Mouse (Mus musculus) limb, embryonic 11.5 days (tissue): ENCODE measurements around the gene Ephb6. TPM values are rescaled to one million over a fixed set of nuclear protein-coding genes. Genes with fewer than 3 reads are reported as not detected.
A peak's percentile ranks its signal among the peaks of the same experiment; 100 is the strongest.

Source experiments
- ATAC-seq: fragments of 200-750 bp; cut with Nextera tagmentation; 2 replicates; pipeline ENCODE4 v1.8.0; 2017; ENCODE audit warnings: low read depth; ENCODE audit not compliant: insufficient number of reproducible peaks, low FRiP score, low TSS enrichment
- DNase-seq: peaks from one replicate; pipeline ENCODE4 v3.0.0-alpha.2; 2015; ENCODE audit warnings: low spot score
- H3K27ac ChIP-seq: fragments of 300-500 bp; sonication (generic); replicated peaks from 2 replicates; pipeline ENCODE4 v1.5.1; 2014; ENCODE audit warnings: low read depth, mild to moderate bottlenecking, low read length
- H3K27me3 ChIP-seq: fragments of 300-500 bp; sonication (generic); 2 replicates; pipeline ENCODE4 v1.6.1; 2014; ENCODE audit warnings: mild to moderate bottlenecking, low read length, mixed read lengths; ENCODE audit not compliant: control insufficient read depth, insufficient read depth
- H3K36me3 ChIP-seq: fragments of 300-500 bp; sonication (generic); 2 replicates; pipeline ENCODE4 v1.6.1; 2014; ENCODE audit warnings: mild to moderate bottlenecking, low read length, moderate library complexity, mixed read lengths; ENCODE audit not compliant: control insufficient read depth, insufficient read depth
- H3K4me1 ChIP-seq: fragments of 300-500 bp; sonication (generic); 2 replicates; pipeline ENCODE4 v1.6.1; 2014; ENCODE audit warnings: low read length, mixed read lengths; ENCODE audit not compliant: control insufficient read depth, insufficient read depth
- H3K4me2 ChIP-seq: fragments of 300-500 bp; sonication (generic); 2 replicates; pipeline ENCODE4 v1.6.1; 2014; ENCODE audit warnings: low read depth, mild to moderate bottlenecking, moderate library complexity; ENCODE audit not compliant: severe bottlenecking
- H3K4me3 ChIP-seq: fragments of 300-500 bp; sonication (generic); 2 replicates; pipeline ENCODE4 v1.5.1; 2014; ENCODE audit warnings: low read depth, low read length
- H3K9ac ChIP-seq: fragments of 300-500 bp; sonication (generic); 2 replicates; pipeline ENCODE4 v1.6.1; 2014; ENCODE audit warnings: mild to moderate bottlenecking, low read length
- H3K9me3 ChIP-seq: fragments of 300-500 bp; sonication (generic); 2 replicates; pipeline ENCODE4 v1.6.1; 2016; ENCODE audit warnings: low read length; ENCODE audit not compliant: control insufficient read depth
- WGBS: fragments of 180-500 bp; shearing (Covaris S2); extraction: QIAGEN DNeasy Blood & Tissue Kit; methylation state at CpG from one replicate; pipeline ENCODE4 v1.1.7; 2014; 5-methylcytosine and 5-hydroxymethylcytosine counted together
- polyA plus RNA-seq: library from polyadenylated mRNA; unstranded; fragments of >200 nt; fragmentation: Nextera tagmentation; extraction: Ambion mirVana; gene quantifications from 2 replicates; pipeline ENCODE4 v1.2.1, GENCODE M21; 2014

Ephb6 gene
- polyA plus RNA-seq, 1 experiment from 2014 or later, result 14.8 TPM

- Histone ChIP-seq H3K4me2 (peak overlapping the region; percentile 80), H3K9ac (no peak overlapping the region), H3K9me3 (no peaks in the 10 kb centered on the region), H3K36me3 (no peaks in the 10 kb centered on the region), H3K4me1 (peaks cover 6% of the 10 kb centered on the region; the same call in 1 of the 2 replicates), H3K4me3 (peak overlapping the region; percentile 60; the same call in 1 of the 2 replicates), H3K27me3 (no peaks in the 10 kb centered on the region), H3K27ac (no peak overlapping the region)
- DNase-seq, result no peak
- 0 out of 2 replicates have a peak, but pooled peaks have one; percentile 4 for ATAC-seq
- WGBS, result 7% methylated on average over 4 of the region's 4 CpGs
These were observed 932 bp downstream of the Ephb6 start for GRCm38 (mm10) chr6:41606214-41606613.

- no peak for DNase-seq
- no peak for ATAC-seq
- WGBS, result 45% methylated on average over 5 of the region's 5 CpGs
These were observed 2.4 kb downstream of the Ephb6 start for GRCm38 (mm10) chr6:41607637-41608036.

GRCm38 (mm10) chr6:41620173-41620798 lies 15.0 kb downstream of the Ephb6 start:
- H3K4me3 ChIP-seq, result no peak overlapping the region
- H3K36me3 ChIP-seq, result peaks cover 2% of the 10 kb centered on the region; the same call in 1 of the 2 replicates
- DNase-seq, result no peak
- H3K27ac ChIP-seq, result no peak overlapping the region
- H3K27me3 ChIP-seq, result no peaks in the 10 kb centered on the region
- WGBS, result 90% methylated on average over 9 of the region's 9 CpGs
- H3K4me1 ChIP-seq, result no peaks in the 10 kb centered on the region
- H3K9me3 ChIP-seq, result no peaks in the 10 kb centered on the region
- ATAC-seq, result no peak
- no peak overlapping the region for H3K9ac ChIP-seq
- no peak overlapping the region for H3K4me2 ChIP-seq

More at GRCm38 (mm10) chr6:41607637-41608036, 2.4 kb downstream of the Ephb6 start:
- Histone ChIP-seq H3K4me3 (no peak overlapping the region), H3K27me3 (no peaks in the 10 kb centered on the region), H3K4me2 (no peak overlapping the region), H3K4me1 (peaks cover 6% of the 10 kb centered on the region; the same call in 1 of the 2 replicates), H3K36me3 (no peaks in the 10 kb centered on the region), H3K9me3 (no peaks in the 10 kb centered on the region), H3K27ac (no peak overlapping the region), H3K9ac (no peak overlapping the region)

GRCm38 (mm10) chr6:41621241-41621990 lies 16.1 kb downstream of the Ephb6 start:
- ATAC-seq (no peak), DNase-seq (no peak)
- H3K4me3 ChIP-seq, result no peak overlapping the region
- 91% methylated on average over 12 of the region's 12 CpGs for WGBS
- no peak overlapping the region for H3K9ac ChIP-seq
- H3K9me3 ChIP-seq, result no peaks in the 10 kb centered on the region
- H3K36me3 ChIP-seq, result peaks cover 2% of the 10 kb centered on the region; the same call in 1 of the 2 replicates
- no peak overlapping the region for H3K4me2 ChIP-seq
- H3K4me1 ChIP-seq, result no peaks in the 10 kb centered on the region
- no peak overlapping the region for H3K27ac ChIP-seq
- H3K27me3 ChIP-seq, result no peaks in the 10 kb centered on the region

- Histone ChIP-seq H3K4me2 (no peak overlapping the region), H3K27me3 (no peaks in the 10 kb centered on the region)
- 66% methylated on average over 9 of the region's 9 CpGs for WGBS
These were observed 17.4 kb downstream of the Ephb6 start for GRCm38 (mm10) chr6:41622661-41623060.

GRCm38 (mm10) chr6:41628180-41628579 lies 22.9 kb downstream of the Ephb6 start:
- Histone ChIP-seq H3K36me3 (no peaks in the 10 kb centered on the region), H3K4me1 (no peaks in the 10 kb centered on the region), H3K4me3 (no peak overlapping the region), H3K27me3 (no peaks in the 10 kb centered on the region), H3K9me3 (no peaks in the 10 kb centered on the region), H3K4me2 (no peak overlapping the region), H3K27ac (no peak overlapping the region), H3K9ac (no peak overlapping the region)
- no peak for ATAC-seq
- WGBS, result 79% methylated on average over 1 of the region's 1 CpGs
- DNase-seq, result no peak

More at GRCm38 (mm10) chr6:41622661-41623060, 17.4 kb downstream of the Ephb6 start:
- no peaks in the 10 kb centered on the region for H3K9me3 ChIP-seq
- DNase-seq, result no peak
- H3K36me3 ChIP-seq, result peaks cover 2% of the 10 kb centered on the region; the same call in 1 of the 2 replicates
- H3K4me1 ChIP-seq, result no peaks in the 10 kb centered on the region
- no peak for ATAC-seq
- H3K9ac ChIP-seq, result no peak overlapping the region
- H3K4me3 ChIP-seq, result no peak overlapping the region
- H3K27ac ChIP-seq, result no peak overlapping the region

- no peaks in the 10 kb centered on the region for H3K36me3 ChIP-seq
- no peak overlapping the region for H3K4me3 ChIP-seq
- no peak overlapping the region for H3K9ac ChIP-seq
- DNase-seq (no peak), ATAC-seq (no peak)
- H3K27me3 ChIP-seq, result no peaks in the 10 kb centered on the region
- H3K9me3 ChIP-seq, result no peaks in the 10 kb centered on the region
- H3K4me2 ChIP-seq, result no peak overlapping the region
- H3K27ac ChIP-seq, result no peak overlapping the region
- 67% methylated on average over 2 of the region's 2 CpGs for WGBS
- no peaks in the 10 kb centered on the region for H3K4me1 ChIP-seq
These were observed 25.5 kb downstream of the Ephb6 start for GRCm38 (mm10) chr6:41630791-41631190.

- Histone ChIP-seq H3K27ac (no peak overlapping the region), H3K4me3 (no peak overlapping the region), H3K9ac (no peak overlapping the region), H3K36me3 (no peaks in the 10 kb centered on the region), H3K4me2 (no peak overlapping the region), H3K4me1 (no peaks in the 10 kb centered on the region), H3K27me3 (no peaks in the 10 kb centered on the region), H3K9me3 (no peaks in the 10 kb centered on the region)
- WGBS, result 88% methylated on average over 4 of the region's 4 CpGs
- ATAC-seq, result no peak
- DNase-seq, result no peak
These were observed 26.3 kb downstream of the Ephb6 start for GRCm38 (mm10) chr6:41631549-41631948.
